Mouse (Mus musculus) spleen, postnatal 10 days (tissue): Measurements from ENCODE around the gene Olfr129.

ENCODE experiments used
- DNase-seq, 2 experiments: peaks; one replicate each; pipeline ENCODE4 v3.0.0; 2021 to 2022; ENCODE audit warnings: low spot score in 2 of 2

Olfr129 gene

GRCm38 (mm10) chr17:38059979-38060378, at the start of gene Olfr129:
TSS of gene Olfr129 (minus strand) at chr17:38060079.
- DNase-seq: no peak

- DNase-seq: no peak
Measured at GRCm38 (mm10) chr17:38088593-38088992, 28.7 kb upstream of the Olfr129 start, which contains the start of gene Olfr131. TSS of gene Olfr131 (minus strand) at chr17:38088693.

- DNase-seq: no peak
Measured at GRCm38 (mm10) chr17:38082364-38082763, 22.5 kb upstream of the Olfr129 start.

- DNase-seq: no peak
Measured at GRCm38 (mm10) chr17:38063621-38064020, 3.7 kb upstream of the Olfr129 start, which contains the start of gene Olfr130. TSS of gene Olfr130 (plus strand) at chr17:38063921.

- no peak for DNase-seq
Measured at GRCm38 (mm10) chr17:38026297-38026696, 33.6 kb downstream of the Olfr129 start.

- no peak for DNase-seq
Measured at GRCm38 (mm10) chr17:38016341-38016740, 43.5 kb downstream of the Olfr129 start.

- DNase-seq: no peak
Measured at GRCm38 (mm10) chr17:38004996-38005395, 54.9 kb downstream of the Olfr129 start.
